Mouse (Mus musculus) megakaryocyte, embryonic 14.5 days (primary cell): Measurements from ENCODE around the gene BC048403.

Experiments used
- FLI1 ChIP-seq: IDR thresholded peaks from 2 replicates; pipeline ENCODE4 v1.6.1; 2012; ENCODE audit warnings: low read length, inconsistent platforms, mixed read lengths
- GATA1 ChIP-seq: IDR thresholded peaks from 3 replicates; pipeline ENCODE4 v1.6.1; 2012; ENCODE audit warnings: mixed read lengths, low read length, inconsistent platforms, borderline replicate concordance

DNA sequence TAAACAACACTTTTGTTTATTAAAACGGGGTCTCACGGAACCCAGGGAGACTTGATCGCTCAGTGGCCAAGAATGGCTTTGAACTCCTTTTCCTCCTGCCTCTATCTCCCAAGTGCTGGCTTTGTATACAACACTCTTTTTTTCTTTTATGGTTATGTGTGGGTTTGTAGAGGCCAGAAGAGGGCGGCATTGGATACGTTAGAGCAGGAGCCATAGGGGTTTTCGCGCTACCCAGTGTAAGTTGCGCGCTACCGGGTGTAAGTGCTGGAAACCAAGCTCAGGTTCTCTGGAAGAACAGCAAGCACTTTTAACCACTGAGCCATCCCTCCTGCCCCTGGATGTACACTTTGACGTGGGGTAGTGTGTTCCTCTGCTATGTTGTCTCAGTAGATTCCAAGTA is 45.2 kb upstream of the BC048403 start:
- TF ChIP-seq FLI1 (no peak), GATA1 (no peak)
